Mouse (Mus musculus) olfactory bulb, adult 2 months (tissue): Measurements from ENCODE around the gene Hsp90ab1.

Source experiments
- CTCF ChIP-seq: fragments of 200-500 bp; IDR thresholded peaks from 2 replicates; pipeline ENCODE4 v1.5.1; 2012; ENCODE audit warnings: low read depth, mild to moderate bottlenecking, low read length, moderate library complexity; ENCODE audit not compliant: insufficient read depth
- POLR2A ChIP-seq: fragments of 200-500 bp; IDR thresholded peaks from 2 replicates; pipeline ENCODE4 v1.6.1; 2012; ENCODE audit warnings: mild to moderate bottlenecking, low read depth, low read length, moderate library complexity; ENCODE audit not compliant: insufficient read depth

GRCm38 (mm10) chr17:45518766-45519475, 54.1 kb downstream of the Hsp90ab1 start:
- TF ChIP-seq CTCF, result no peak
- no peak for TF ChIP-seq POLR2A
